Mouse (Mus musculus) left cerebral cortex, postnatal 4 days (tissue): Measurements from ENCODE around the gene Celf1. TPM values are rescaled to one million over a fixed set of nuclear protein-coding genes. Genes with fewer than 3 reads are reported as not detected.
"Not testable (repeated sequence)": the region's sequence is repeated elsewhere in the genome, so short reads cannot be mapped to it uniquely, and the experiment has no call there.

Source experiments
- DNase-seq: peaks from one replicate; pipeline ENCODE4 v3.0.0-alpha.2; 2022
- intact Hi-C: fragments of 180-260 bp; cut with DNase I; formaldehyde crosslinking; loops from one replicate; pipeline ENCODE4 v1.15.1; 2025
- total RNA-seq, 2 experiments: library from RNA; stranded (reverse); gene quantifications; 2 replicates each; pipeline ENCODE4 v1.2.3; 2021

The Celf1 gene
- total RNA-seq = 100 to 1,000 TPM; 133 to 142 TPM

DNA sequence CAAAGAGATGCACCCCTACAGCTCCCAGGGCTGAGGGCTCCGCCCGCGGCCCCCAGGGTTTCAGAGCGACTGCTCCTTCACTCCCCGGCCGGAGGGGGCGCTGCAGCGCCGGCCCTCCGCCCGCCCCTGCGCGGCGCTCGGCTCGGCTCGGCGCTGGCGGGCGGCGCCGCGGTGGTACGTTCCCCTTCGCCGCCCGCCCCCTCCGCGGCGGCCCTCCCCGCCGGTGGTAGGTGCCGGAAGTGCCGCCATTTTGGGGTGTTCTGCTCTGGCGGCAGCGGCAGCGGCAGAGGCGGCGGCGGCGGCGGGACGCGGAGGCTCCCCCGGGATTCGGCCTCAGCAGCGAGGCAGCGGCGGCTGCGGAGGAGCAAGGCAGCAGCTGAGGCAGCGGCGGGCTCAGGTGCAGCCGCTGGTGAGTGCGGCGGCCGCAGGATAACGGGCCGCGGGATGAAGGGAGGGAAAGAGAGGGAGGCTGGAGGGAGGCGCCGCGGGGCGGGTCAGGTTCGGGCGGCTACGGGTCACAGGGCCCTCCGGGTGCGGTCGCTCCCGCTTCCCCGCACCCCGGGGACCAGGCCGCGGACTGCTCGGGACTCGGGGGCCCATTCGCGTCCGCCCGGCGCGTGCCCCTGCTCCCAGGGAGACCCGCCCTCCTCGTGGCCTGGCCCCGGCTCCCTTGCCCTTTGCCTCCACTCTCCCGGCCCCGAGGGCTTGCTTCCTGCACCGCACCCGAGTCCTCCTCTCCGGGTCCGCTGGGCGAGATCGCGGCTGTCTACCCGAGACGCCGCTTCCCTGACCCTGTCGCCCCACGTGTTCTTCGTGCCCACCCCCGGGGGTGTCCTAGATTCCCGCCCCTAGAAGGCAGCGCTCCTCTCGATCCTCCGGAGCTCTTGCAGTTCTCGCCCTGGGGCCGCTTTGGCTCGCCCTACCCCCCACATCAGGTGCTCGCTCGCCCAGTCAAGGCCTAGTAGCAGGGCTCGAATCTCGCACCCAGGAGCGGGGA lies at the start of gene Celf1:
TSS of gene Celf1 (plus strand) at position 150 of the 997 bp plus-strand sequence.
- DNase-seq = peak; percentile 87
- intact Hi-C loops = no loop called here

DNA sequence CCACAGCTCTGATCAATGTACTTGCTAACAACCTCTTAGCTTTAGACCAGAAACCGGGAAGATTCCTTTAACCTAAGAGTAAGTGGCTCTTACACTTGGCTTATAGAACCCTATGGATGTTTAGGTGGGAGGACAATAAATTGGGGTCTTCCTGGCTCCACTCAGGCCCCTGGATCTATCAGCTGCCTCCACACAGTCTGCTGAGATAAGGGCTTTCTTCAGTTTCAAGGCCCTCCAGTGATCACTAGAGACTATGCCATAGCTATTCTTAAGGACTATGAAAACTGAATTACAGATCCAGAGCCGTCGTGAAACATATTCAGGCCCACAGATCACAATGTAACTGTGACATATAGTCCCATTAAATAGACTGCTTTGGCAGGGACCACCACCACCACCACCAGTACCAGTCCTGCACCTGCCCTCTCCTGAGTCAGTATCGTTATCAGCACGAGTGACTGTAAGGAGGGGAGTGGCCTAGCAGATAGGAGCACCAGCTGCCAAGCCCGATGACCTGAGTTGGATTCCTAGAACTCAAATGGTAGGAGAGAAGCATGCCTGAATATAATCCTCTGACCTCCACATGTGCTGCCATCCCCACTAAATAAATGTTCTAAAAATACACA lies 46.4 kb upstream of the Celf1 start:
- intact Hi-C loops = no loop called here

DNA sequence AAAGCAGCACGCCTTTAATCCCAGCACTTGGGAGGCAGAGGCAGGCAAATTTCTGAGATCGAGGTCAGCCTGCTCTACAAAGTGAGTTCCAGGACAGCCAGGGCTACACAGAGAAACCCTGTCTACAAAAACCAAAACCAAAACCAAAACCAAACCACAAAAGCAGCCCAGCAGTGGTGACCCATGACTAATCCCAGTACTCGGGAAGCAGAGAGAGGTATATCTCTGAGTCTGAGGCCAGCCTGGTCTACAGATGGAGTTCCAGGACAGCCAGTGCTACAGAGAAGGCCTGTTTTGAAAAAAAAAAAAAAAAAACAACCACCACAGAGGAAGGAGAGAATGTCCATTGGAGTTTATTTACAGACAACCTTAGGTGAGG lies 45.9 kb upstream of the Celf1 start:
- DNase-seq, intact Hi-C loops: not testable (repeated sequence)

More for the DNA sequence above, 46.4 kb upstream of the Celf1 start:
- no peak for DNase-seq

DNA sequence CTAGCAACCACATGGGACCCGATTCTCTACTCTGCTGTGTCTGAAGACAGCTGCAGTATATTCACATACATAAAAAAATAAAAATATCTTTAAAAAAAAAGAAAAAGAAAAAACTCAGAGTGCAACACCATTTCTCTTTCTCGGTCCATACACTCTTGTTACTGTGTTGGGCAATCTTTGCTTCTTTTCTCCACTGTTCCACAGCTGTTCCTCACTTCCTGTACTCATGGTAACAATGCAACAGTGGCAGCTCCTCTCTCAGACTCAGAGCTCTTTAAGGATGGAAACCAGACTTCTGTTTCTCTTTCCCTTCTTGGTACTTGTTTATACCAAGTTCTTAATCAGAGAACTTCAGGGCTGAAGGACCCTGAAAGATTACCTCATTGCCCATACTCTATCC lies 36.8 kb upstream of the Celf1 start:
- no peak for DNase-seq
- intact Hi-C loops = no loop called here

DNA sequence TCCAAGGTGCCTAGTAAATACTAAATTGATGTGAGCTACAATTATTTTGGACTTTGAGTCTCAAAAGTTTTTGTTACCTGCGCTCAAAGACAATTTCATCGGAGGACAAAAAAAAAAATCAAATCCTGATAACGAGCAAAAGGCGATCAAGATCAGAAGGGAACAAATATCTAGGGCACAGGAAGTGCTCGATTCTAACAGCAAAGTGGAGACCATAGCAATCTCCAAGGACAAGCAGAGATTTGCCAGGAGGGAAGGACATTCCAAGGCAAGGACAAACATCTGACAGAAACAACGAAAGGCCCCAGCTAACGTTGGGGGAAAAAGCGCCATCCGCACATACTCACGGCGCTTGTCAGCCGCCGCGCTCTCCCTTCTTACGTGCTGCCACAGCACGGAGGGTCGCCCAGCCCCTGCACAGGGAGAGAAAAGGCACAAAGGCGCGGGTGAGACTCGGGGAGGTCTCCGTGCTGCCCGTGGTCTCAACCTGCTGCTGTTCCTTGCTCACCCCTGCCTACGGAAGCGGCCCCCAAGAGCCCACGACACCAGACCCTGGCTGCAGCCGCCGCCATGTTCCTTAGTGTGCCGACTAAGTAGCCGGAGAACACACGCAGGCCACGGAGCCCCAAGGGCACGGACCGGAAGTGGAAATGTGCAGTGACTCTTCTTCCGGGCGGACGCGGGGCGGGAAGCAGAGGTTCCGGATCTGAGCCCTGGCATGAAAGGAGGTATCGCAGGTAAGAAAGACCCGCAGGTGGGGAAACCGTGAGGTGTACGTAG lies 35.9 kb upstream of the Celf1 start, which contains the start of the genes Kbtbd4 and Ndufs3:
TSS of gene Kbtbd4 (plus strand) at position 665 of the 780 bp plus-strand sequence.
TSS of gene Ndufs3 (minus strand) at position 752 of the 780 bp plus-strand sequence.
- intact Hi-C loops = no loop called here
- DNase-seq = peak; percentile 87

DNA sequence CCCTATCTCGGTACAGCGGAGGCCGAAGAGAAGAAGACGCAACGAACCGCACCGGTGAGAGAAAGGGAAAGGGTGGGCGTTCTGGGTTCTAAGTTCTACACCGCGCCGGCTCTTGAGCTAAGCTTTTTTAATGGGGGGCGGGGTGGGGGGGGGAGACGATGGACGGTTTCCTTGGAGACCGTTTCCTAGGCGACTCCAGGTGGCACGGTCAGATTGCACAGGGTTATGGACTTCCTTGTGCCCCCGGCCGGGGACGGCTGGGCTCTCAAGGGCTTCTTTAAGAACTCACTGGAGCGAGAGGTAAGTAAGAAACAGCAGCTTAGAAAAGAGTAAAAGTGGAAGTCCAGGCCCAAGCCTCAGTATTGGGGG lies 35.3 kb upstream of the Celf1 start:
- intact Hi-C loops = no loop called here
- peak; percentile 32 for DNase-seq

DNA sequence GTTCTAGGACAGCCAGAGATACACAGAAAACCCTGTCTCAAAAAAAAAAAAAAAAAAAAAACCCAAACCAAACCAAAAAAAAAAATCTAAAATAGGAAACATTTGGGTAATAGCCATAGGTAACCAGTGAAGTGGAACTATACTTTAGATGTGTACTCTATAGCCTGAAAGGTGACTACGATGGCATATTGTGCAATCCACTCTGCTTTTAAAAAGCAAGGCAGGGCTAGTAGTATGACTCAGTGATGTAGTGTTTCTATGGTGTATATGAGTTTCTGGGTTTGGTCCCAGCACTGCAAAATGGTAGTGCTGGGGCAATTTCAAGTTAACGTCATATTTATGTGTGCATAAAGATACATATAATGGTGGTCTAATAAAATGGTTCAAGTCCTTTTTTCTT lies 33.5 kb upstream of the Celf1 start:
- intact Hi-C loops = no loop called here
- DNase-seq = no peak

DNA sequence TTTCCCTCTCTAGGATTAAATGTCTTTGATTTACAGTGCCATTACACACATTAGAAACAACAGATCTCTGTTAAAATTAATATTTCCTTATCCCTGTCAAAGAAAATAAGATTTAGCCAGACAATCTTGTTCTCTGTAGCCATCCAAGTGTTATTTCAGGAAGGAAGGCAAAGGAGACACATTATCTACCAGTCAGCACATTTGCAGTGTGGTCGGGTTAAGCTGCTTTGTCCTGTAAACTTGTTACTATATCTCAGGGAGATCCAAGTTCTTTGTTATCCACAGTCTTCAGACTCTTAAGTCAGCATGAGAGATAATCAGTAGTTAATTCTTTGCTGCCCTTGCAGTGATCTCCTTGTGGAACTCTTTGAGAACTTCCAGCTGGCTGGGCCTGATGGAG lies 29.3 kb upstream of the Celf1 start:
- intact Hi-C loops = no loop called here
- no peak for DNase-seq

DNA sequence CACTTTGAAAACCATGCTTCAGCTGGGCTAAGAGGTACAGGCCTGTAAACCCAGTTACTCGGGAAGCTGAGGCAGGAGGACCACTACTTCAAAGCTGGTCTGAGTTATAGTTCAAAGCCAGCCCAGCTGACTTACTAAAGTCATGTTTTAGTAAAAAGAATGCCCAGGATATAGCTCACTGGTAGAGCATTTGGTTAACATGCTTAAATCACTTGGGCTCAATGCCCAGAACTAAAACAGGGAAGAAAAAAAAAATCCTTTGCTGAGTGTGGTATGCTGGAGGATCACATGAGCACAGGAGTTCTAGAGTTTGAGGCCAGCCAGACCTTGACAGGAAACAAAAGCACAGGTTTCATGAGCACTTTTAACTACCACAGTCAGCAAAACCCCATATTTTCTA lies 28.5 kb upstream of the Celf1 start:
- no peak for DNase-seq
- intact Hi-C loops = no loop called here

DNA sequence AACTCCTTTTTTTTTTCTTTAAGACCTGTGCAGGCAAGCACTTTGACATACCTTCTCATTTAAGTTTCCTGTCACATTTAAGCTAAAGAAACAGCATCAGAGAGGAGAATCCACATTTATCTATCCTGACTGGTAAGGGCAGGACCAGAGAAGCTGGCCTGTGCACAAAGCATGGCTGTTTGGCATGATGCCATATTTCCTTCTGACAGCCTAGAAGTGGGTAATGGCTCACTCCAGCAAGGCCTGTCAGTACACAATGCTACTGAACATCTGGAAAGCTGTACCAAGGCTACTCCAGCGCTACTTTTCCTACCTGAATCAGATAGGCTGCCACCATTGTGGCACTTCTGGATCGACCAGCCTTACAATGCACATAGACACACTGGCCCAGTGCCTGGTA lies 26.5 kb upstream of the Celf1 start:
- peak; percentile 24 for DNase-seq
- intact Hi-C loops = no loop called here

DNA sequence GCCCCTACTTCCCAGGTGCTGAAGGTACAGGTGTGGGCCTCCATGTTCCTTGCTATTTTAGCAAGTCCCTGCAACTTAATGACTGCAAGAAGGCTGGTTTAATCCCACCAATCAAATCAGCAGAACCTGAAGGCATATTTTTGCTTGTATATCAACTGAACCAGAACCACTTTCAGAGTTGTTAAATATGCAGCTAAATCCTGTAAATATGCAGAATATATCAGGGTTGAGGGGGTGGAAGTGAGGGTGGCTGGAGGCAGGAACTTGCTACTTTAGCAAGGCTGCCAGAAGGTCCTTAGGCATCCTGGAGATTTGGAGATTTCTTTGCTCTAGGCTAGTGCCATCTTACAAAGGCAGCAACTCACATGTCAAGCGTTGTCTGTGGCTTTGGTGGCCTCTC lies 24.7 kb upstream of the Celf1 start:
- no peak for DNase-seq
- intact Hi-C loops = no loop called here

DNA sequence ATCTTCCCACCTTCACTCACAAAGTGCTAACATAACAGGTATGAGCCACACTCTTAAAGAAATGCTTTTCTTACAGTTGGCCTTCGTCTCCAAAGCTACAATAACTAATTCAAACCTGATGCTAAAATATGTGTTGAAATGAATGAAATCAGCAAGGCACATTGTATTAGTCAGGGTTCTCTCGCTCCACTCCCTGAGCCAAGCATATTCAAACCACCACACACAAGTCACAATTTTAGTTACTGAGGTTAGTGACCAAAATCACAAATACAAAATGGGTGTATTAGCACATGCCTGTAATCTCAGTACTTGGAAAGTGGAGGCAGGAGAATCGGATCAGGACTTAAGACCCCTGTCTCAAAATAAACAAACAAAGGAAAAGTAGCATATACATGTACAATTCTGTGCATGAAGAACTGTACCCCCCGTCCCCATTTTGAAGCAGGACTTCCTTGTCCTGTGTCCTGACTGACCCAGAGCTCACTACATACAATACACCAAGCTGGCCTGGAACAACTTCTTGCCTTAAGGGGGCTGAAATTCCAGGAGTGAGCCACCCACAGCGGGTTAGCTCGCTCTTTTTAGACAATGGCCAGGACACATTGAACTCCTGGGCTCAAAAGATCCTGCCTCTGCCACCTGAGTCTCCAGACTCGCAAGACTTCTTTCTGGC lies 23.5 kb upstream of the Celf1 start:
- intact Hi-C loops = no loop called here
- DNase-seq = no peak

DNA sequence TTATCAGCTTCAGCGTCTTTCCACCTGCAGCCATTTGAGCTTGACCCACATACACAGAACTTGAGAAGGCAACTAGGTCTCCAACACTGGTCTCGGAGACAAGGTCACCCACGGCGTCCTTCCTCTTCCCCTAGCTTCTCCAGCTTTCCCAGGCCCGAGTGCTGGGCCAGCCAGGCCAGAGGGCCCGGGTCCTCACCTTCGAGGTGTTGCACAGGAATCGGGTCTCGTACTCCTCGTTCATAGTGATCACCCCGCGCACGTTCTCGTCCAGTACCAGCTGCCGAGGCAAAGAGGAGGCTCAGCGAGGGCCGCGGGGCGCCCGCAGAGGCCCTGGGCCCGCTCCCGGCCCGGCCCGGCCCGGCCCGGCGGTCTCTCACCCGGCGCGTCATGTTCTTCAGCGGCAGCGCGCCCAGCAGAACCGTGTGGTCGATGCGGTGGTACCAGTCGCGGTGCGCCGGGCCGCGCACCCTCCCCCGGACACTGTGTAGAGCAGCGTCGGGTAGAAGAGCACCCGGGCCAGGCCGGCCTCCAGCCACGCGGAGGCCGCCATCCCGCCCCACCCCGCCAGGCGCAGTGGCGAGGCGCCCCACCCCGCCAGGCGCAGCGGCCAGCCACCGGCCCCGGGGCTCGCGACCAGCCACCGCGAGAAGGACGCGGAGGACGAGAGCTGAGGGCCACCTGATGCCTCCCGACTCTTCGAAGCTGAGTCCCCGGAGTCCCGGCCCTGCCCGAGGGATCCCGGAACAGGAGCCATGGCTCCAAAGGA lies 22.8 kb upstream of the Celf1 start:
- intact Hi-C loops = no loop called here
- peak; percentile 73 for DNase-seq

DNA sequence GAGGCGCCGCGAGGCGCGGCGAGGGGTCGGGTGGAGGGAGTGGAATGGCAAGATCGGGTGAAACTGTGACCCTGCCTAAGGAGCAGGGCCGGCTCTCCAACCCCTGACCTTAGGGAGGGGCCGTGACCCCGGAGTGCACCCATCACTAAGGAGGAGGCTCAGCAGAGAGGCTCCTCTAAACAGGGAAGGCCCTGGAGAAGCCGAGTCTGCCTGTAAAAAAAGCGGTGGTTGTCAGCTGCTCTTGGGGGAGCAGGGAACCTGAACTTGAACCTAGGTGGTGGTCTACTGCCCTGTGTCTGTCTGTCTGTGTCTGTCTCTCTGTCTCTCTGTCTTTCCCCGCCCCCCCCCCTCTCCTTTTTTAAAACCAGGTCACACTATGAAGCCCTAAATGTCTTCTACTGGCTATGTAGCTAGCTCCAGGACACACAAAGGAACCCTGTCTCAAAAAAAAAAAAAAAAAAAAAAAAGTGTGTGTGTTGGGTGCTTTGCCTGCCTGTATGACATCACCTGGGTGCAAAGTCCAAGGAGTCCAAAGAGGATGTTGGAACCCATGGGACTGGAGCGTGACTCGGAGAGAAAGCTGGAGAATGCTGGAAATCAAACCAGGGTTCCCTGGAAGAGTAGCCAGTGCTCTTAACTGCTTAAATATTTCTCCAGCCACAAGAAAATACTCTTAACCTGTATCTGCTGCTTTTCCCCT lies 22.0 kb upstream of the Celf1 start:
- no peak for DNase-seq
- intact Hi-C loops = no loop called here

DNA sequence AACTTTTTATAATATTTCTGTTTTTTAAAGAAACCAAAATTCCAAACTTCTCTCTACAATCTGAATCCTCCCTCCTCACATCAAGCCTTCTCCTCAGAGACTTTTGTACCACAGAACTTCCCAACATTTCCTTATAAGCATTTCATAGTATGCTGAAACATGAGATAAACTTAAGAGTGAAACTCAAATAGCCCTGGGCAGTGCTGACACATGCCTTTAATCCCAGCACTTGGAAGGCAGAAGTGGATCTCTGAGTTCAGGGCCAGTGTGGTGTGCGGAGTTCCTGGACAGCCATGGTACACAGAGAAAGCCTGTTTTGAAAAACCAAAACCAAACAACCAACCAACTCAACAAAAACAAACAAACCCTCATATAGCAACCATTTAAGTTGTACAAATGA lies 19.0 kb upstream of the Celf1 start:
- intact Hi-C loops = no loop called here

DNA sequence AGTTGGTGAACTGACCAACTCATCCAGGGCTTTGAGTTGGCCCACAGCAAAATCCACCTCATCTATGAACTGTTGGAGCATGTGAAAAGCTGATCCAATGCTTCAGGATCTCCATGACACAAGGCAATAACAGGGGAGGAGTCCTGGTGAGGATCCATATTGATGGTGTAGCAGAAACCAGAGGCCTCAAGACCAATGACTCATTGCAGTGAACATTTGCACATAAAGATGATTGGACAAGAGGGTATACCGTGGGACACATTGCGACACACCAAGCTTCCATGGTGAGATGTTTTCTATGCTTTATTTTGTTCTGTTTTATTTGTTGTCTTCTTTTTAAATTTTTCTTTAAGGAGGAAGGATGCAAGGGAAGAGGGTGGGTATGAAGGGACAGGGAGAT lies 17.5 kb upstream of the Celf1 start:
- DNase-seq = no peak
- intact Hi-C loops = no loop called here

More for the DNA sequence above, 19.0 kb upstream of the Celf1 start:
- no peak for DNase-seq

DNA sequence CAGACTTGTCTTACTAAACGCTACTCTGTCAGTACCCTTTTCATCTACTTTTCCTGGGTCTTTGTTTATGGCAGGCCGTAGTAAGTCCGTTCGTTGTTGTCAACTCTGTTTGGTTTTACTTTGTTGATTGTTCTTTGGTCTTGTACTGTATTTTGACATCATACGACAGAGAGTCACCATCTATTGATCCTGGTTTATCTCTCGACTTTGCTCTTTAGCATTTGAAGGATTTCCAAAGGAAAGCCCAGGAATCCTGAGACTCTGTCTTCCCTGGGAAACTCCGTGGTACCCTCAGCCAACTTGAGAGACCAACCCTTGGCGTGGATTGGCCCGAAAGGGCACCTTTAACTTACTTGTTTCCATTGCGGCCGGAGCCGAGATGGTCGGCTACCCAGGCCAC lies 11.6 kb upstream of the Celf1 start:
- no peak for DNase-seq
- intact Hi-C loops = no loop called here

DNA sequence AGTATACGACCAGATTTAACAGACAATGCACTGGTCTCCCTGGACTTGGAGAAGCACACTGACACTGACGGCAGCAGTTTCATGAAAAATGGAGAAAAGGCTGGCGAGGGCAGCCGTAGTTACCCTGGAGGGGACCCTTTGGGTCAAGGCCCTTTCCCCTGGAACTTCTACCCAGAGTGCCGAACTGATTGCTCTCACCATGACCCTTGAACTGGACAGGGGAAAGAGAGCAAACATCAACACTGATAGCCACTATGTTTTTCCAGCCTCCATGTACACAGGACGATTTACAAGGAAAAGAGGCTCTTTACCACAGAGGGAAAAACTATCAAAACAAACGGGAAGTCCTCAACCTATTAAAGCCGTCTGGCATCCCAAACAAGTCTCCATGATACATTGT lies 8.4 kb upstream of the Celf1 start:
- intact Hi-C loops = no loop called here
- DNase-seq = no peak

DNA sequence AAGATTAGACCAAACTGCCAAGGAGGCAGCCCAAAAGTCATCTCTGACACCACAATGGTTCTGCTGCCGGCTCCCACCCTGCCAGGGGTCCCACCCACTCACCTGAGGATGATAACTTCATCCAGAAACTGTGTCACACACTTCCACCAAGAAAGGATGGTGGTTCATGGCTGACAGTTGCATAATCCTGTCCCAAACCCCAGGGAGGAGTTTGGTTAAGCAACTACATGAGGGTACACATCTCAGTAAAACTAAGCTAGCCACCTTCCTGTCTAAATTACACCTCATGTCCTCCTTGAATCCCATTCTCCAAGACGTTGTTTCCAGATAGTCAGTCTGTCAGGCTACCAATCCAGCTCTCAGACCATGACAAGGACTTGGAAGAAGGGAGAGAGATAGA lies 7.9 kb upstream of the Celf1 start:
- DNase-seq = no peak
- intact Hi-C loops = no loop called here
